Mouse (Mus musculus) ZHBTc4 (cell line): ENCODE data around the gene Ly86.
A peak's percentile ranks its signal among the peaks of the same experiment; 100 is the strongest.

Experiments
- DNase-seq: peaks from one replicate; pipeline ENCODE4 v3.0.0-alpha.2; 2011; ENCODE audit warnings: low read depth, low spot score

Gene Ly86

GRCm38 (mm10) chr13:37431707-37432106 is 86.7 kb downstream of the Ly86 start:
- no peak for DNase-seq

GRCm38 (mm10) chr13:37432653-37433052 is 87.6 kb downstream of the Ly86 start:
- no peak for DNase-seq

- DNase-seq, result peak; percentile 33
Observed at GRCm38 (mm10) chr13:37433142-37433541, 88.1 kb downstream of the Ly86 start.

- DNase-seq, result no peak
Observed at GRCm38 (mm10) chr13:37433730-37434129, 88.7 kb downstream of the Ly86 start.

DNA sequence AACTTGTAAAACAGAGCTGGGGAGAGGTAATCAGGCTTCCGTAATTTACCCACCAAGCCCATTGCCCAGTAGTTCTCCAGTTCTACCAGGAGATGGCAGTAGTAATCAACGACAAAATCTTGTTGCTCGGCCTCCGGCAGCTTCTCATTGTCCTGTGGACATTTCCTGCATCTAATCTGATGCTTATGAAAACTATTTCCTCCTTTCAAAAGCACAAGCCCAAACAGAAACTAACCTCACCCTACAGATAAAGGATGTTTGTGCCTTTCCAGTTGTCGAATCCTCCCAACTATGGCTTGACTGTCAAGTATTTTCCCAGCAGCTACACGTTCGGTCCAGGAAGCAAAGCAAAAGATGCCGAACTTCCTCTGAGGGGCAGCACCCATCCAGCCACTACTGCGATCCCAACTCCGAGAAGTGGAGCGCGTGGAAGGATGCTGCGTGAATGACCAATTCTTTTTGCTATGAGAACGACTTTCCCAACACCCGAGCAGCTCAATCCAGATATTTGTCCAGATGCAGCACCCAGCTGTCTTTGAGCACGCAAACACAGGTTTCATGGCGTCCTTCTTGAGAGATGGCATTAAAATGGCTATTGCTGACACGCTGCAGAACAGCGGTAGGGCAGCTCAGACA is 89.2 kb downstream of the Ly86 start:
- peak; percentile 82 for DNase-seq

- DNase-seq, result no peak
Observed at GRCm38 (mm10) chr13:37434841-37435240, 89.8 kb downstream of the Ly86 start.

- peak; percentile 95 for DNase-seq
Observed at GRCm38 (mm10) chr13:37436267-37437013, 91.4 kb downstream of the Ly86 start.

DNA sequence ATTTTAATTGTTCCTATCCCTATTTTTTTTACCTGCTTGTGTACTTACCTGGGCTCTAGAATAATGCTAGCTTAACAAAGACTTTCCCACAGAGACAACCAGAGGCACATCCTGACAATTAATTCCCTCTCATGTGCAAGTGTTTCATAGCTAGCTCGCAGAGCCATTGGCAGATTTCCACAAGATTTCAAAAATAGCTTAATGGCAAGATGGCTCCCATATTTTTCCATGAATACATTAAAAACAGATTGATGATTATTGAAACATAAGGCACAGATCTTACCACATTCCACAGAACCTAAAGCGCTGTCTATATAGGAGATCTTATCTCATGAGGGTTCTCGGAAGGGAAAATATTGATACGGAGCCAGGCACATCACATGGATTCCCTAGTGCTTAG is 93.8 kb downstream of the Ly86 start:
- no peak for DNase-seq

- no peak for DNase-seq
Observed at GRCm38 (mm10) chr13:37439477-37439876, 94.5 kb downstream of the Ly86 start.

- DNase-seq, result no peak
Observed at GRCm38 (mm10) chr13:37439941-37440340, 94.9 kb downstream of the Ly86 start.

DNA sequence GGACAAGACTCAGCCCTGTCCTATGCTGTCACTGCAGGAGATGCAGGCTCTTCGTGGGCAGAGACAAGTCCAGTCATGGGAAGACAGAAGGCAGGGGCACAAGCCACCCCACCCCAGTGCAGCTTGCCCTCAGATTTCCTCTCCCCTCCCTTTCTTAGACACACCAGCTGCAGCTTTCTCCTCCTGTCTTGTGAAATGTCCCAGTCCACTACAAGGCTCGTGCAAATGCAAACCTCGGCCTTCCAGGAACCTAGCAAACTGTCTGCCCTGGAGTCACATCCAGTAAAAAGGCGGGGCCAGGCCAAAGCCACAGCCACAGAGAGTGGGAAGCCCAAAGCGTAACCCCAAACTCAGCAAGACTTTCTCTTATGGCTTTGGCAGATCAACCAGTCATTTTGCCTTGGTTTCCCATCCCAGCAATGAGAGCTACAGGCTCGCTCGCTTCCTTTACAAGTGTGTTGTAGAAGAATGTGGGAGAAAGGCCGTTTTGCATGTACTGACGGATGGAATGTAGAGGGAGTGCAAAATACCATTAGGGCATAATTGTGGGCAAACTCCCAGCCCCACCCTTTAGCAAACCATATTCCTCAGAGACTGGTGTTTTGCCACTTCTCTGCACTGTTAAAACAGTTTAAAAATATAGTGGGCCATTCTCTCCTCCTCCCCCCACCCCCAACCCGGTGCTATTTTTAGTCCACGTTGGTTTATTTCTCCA is 95.7 kb downstream of the Ly86 start:
- no peak for DNase-seq

DNA sequence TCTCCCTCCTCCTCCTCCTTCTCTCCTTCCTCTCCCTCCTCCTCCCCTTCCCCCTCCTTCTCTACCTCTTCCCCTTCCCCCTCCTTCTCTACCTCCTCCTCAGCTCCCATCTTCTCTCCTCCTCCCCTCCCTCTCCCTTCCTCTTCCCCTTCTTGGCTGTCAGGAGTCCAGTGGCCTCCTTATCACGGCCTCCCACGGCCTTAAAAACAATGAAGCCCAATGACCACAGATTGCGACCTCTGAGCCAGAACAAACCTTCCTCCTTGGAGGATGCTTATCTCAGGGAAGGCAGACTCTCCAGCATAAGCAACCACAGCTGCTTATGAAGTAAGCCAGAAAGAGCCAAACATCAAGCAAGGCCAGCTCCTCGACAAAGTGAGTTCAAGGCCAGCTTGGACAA is 97.0 kb downstream of the Ly86 start:
- DNase-seq, result no peak

GRCm38 (mm10) chr13:37442531-37442930 is 97.5 kb downstream of the Ly86 start:
- no peak for DNase-seq

- peak; percentile 87 for DNase-seq
Observed at GRCm38 (mm10) chr13:37446699-37447258, 101.8 kb downstream of the Ly86 start.

GRCm38 (mm10) chr13:37451021-37451420 is 106.0 kb downstream of the Ly86 start:
- DNase-seq, result no peak

- DNase-seq, result no peak
Observed at GRCm38 (mm10) chr13:37451471-37451870, 106.5 kb downstream of the Ly86 start.

GRCm38 (mm10) chr13:37452022-37452941 is 107.3 kb downstream of the Ly86 start:
- peak; percentile 94 for DNase-seq

DNA sequence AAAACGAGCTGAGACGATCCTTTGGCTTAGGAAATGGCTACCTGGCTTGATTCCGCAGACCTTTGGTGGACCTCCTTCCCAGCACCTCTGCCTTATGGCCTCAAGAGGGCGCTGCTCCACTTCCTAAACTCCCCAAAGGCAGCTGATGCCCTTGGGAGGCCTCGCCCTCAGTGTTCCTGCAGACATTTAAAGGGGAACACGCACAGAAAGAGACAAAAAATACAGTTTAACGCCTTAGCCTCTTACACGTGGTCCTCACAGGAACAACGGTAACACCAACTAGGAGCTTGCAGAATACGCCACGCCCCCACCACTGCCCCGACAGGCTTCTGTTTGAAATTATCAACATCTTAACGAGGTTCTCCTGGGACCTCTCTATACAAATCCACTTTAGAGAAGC is 108.2 kb downstream of the Ly86 start:
- peak; percentile 95 for DNase-seq

- DNase-seq, result peak; percentile 27
Observed at GRCm38 (mm10) chr13:37454356-37454755, 109.3 kb downstream of the Ly86 start.

GRCm38 (mm10) chr13:37455561-37455960 is 110.6 kb downstream of the Ly86 start:
- DNase-seq, result no peak
